Mouse (Mus musculus) c-Kit-positive CD71-positive TER-119-positive erythroid progenitor cells, embryonic 14.5 days (primary cell): ENCODE measurements around the gene H2-Q2.
A peak's percentile ranks its signal among the peaks of the same experiment; 100 is the strongest.
"Not testable (repeated sequence)": the region's sequence is repeated elsewhere in the genome, so short reads cannot be mapped to it uniquely, and the experiment has no call there.

ENCODE experiments used
- DNase-seq: peaks from one replicate; pipeline ENCODE4 v3.0.0-alpha.2; 2013; ENCODE audit warnings: low spot score

The H2-Q2 gene

GRCm38 (mm10) chr17:35379369-35379728 lies 37.3 kb downstream of the H2-Q2 start, which contains the start of gene H2-Q4:
TSS of gene H2-Q4 (plus strand) at chr17:35379617.
- peak; percentile 60 for DNase-seq

DNA sequence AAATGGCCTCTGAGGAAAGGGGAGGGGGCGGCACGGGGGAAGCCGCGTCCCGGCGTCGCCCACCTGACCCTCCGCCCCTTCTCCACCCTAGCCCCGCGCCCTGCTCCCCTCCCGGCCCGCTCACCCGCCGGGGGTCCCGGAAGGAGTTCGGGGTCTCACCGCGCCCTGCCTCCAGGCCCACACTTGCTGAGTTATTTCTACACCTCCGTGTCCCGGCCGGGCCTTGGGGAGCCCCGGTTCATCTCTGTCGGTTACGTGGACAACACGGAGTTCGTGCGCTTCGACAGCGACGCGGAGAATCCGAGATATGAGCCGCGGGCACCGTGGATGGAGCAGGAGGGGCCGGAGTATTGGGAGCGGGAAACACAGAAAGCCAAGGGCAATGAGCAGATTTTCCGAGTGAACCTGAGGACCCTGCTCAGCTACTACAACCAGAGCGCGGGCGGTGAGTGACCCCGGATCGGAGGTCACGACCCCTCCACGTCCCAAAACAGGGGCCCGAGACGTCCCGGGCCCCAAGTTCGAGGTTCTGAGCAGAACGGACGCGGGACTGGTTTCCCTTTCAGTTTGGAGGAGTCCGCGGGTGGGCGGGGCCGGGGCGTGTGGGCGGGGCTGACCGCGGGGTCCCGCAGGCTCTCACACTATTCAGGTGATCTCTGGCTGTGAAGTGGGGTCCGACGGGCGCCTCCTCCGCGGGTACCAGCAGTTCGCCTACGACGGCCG lies 37.8 kb downstream of the H2-Q2 start:
- DNase-seq = peak; percentile 26

DNA sequence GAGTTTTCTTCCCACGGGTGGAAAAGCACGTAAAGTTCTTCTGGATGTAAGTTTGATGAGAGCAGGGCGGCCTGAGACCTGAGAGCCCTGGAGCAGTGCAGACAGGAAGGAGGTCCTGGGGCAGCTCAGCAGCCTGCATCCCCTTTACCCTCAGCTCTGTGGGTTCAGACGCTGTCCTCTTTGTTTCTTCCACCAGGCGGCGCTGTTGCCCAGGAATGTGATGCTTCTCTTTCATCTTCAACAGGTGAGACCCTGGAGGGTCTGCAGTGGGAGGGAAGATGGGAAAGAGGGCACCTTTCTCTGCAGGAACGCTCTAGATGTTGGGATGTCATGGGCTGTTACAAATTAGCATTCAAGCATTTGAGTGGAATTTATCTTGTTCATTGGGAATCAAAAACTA lies 47.8 kb downstream of the H2-Q2 start:
- not testable (repeated sequence) for DNase-seq

DNA sequence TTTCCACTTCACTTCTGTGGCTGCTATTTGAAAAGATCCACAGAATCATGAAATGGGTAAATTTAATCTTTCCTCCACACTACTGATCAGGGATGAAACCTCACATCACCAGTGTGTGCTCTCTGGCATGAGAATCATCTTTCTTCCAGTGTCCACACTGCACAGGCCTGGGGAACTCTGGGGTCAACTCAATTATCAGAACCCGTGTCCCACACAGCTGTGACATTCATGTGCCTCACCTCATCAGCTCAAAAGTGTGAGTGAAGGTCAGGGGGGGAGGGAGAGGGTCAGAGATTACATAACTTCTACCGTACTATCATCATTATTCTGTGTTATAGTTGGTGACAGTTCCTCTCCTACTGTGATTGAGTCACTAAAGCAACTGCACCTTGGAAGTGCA lies 50.6 kb downstream of the H2-Q2 start:
- DNase-seq = not testable (repeated sequence)

DNA sequence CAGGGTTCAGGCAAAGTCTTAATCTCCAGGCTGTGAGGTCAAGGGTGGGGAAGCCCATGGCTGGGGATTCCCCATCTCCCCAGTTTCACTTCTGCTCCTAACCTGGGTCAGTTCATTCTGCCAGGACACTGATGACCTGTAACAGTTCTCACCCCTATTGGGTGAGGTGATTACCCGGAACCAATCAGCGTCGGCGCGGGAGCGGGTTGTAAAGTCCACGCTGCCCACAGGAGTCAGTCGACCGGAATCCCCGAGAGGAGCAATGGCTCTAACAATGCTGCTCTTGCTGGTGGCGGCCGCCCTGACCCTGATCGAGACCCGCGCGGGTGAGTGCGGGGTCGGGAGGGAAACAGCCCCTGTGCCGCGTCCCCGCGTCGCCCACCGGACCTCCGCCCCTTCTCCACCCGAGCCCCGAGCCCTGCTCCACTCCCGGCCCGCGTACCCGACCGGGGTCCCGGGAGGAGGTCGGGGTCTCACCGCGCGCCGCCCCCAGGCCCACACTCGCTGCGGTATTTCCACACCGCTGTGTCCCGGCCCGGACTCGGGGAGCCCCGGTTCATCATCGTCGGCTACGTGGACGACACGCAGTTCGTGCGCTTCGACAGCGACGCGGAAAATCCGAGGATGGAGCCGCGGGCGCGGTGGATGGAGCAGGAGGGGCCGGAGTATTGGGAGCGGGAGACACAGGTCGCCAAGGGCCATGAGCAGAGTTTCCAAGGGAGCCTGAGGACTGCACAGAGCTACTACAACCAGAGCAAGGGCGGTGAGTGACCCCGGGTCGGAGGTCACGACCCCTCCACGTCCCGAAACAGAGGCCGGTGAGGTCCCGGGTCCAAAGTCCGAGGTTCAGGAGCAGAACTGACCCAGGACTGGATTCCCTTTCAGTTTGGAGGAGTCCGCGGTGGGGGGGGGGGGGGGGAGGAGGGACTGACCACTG lies 52.1 kb downstream of the H2-Q2 start:
- DNase-seq = not testable (repeated sequence)
